Mouse (Mus musculus) gastrocnemius, postnatal 14 days (tissue): Measurements from ENCODE around the gene Pakap. TPM values are rescaled to one million over a fixed set of nuclear protein-coding genes. Genes with fewer than 3 reads are reported as not detected.

ENCODE experiments used
- DNase-seq: peaks from one replicate; pipeline ENCODE4 v3.0.0; 2021; ENCODE audit warnings: mixed read lengths
- intact Hi-C: fragments of 180-260 bp; cut with DNase I; formaldehyde crosslinking; loops from one replicate; pipeline ENCODE4 v1.15.1; 2025; ENCODE audit warnings: low total_unique reads
- total RNA-seq, 2 experiments: library from RNA; stranded (reverse); gene quantifications; 2 replicates each; pipeline ENCODE4 v1.2.3; 2021

The Pakap gene
- total RNA-seq, 2 experiments from 2014 or later = 8.8 to 10.9 TPM

GRCm38 (mm10) chr4:57815355-57815754, 247.4 kb downstream of the Pakap start:
- DNase-seq = no peak
- intact Hi-C loops = no loop called here

GRCm38 (mm10) chr4:57816146-57816545, 248.2 kb downstream of the Pakap start:
- intact Hi-C loops = no loop called here

DNA sequence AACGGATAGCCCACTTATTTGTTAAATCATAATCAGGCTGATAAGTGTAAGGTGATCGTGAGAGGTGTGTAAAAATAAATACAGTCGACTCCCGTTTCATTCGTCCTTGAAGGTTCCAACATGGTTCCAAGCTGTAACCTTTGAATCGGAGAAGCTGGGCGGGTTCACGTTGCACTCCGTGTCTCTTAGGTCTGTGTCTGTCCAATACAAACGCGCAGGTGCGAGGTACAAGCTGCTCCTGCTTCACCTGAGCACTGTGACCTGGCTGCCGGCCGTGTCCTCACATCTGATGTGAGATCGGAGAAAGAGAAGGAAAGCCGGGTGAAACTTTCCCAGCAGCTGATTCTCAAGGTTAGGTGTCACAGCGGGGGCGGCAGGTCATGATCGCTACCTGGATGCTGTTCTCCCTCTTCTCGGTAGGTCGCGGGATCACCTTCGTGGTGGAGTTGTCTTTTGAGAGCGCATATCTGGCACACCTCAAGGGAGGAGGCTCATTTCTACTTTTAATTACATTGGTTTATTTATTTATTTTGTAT, 252.9 kb downstream of the Pakap start:
- intact Hi-C loops = no loop called here
- no peak for DNase-seq

More at GRCm38 (mm10) chr4:57816146-57816545, 248.2 kb downstream of the Pakap start:
- no peak for DNase-seq

GRCm38 (mm10) chr4:57821556-57822356, 253.8 kb downstream of the Pakap start:
- intact Hi-C loops = no loop called here
- DNase-seq = no peak

- intact Hi-C loops = no loop called here
- DNase-seq = no peak
Measured at GRCm38 (mm10) chr4:57822641-57823040, 254.7 kb downstream of the Pakap start.

DNA sequence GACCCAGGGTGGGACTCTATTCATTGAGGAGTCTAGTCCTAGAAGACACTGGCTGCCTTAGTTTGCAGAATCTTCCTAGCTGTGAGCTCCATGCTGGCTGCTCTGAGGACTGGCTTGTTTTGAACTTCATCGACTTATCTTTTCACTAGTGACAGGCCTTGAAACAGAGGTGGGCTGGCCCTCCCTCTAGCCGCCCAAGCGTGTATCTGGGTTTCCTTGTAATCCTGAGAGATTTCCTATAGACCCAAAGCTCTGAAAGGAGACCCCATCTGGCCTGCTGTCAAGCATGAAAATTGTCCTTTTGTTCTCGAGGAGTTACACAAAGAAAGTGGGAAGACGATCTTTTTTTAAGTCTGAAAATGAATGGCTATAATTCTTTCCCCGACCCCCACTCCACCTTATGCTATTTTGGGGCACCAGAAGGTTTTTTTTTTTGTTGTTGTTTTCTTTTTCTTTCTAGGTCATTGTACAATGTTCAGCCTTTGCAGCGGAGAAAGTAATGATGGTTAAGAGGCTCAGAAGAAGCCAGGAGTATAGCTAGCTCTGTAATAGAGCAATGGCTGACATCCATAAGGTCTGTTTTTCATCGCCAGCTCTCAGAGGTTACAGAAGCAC, 256.8 kb downstream of the Pakap start:
- intact Hi-C loops = no loop called here
- no peak for DNase-seq

- intact Hi-C loops = no loop called here
Measured at GRCm38 (mm10) chr4:57826272-57826671, 258.3 kb downstream of the Pakap start.

GRCm38 (mm10) chr4:57829131-57829530, 261.2 kb downstream of the Pakap start:
- intact Hi-C loops = no loop called here
- no peak for DNase-seq

More at GRCm38 (mm10) chr4:57826272-57826671, 258.3 kb downstream of the Pakap start:
- DNase-seq = no peak

- intact Hi-C loops = no loop called here
- no peak for DNase-seq
Measured at GRCm38 (mm10) chr4:57829740-57830139, 261.8 kb downstream of the Pakap start.

DNA sequence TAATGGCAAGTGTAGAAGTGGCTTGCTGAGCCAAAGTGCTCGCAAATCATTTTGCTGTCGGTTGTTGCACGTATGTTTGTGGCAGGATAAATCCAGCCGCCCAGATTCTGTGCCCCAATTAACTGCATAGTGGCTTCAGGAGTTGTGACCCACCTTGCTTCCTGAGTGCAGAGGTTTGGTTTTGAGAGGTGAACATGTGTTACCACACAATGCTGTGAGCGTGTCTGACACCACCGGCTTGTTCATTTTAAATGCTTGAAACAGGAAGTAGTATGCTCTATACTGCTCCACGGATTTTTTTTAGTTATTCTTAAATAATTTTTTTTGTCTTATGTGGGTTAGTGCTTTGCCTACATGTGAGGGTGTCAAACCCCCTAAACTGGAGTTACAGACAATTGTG, 264.3 kb downstream of the Pakap start:
- DNase-seq = no peak
- intact Hi-C loops = no loop called here

GRCm38 (mm10) chr4:57833060-57833459, 265.1 kb downstream of the Pakap start:
- intact Hi-C loops = no loop called here
- no peak for DNase-seq

DNA sequence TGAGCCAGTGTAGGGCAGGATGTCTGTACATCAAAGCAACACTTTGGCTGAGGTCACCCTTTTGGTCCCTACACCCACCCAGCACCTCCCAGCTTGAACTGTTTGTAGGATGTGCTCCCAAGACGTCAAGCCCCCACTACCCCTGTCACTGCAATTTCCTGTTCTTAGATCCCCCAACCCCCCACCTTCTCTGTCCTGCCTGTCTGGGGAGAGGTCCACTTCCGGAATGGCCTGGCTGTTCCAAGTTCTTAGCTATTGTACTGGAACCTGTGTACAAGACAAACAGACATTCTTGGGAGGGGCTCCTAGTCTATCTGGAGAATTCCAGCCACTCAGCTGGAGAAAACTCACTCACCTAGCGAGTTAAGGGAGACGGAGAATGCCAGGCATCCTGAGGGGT, 266.2 kb downstream of the Pakap start:
- intact Hi-C loops = no loop called here
- DNase-seq = no peak

DNA sequence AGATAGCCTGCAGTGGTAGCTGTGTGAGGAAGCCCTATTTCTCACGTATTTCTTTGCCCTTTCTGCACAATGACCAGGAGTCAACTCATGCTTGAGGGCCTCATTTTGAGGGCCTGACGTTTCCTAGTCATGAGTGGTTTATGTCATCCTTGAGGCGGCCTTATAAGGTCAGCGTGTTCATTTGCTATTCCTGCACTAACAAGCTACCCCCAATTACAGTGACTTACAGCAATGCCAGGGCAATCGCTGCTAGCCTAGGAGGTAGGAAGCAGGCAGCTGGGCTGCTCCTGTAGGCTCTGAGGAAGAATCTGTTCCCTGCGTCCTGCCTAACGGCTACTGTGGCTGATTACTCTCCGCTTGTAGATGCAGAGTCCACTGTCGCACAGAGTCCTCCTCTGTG, 269.1 kb downstream of the Pakap start:
- intact Hi-C loops = no loop called here
- DNase-seq = no peak

DNA sequence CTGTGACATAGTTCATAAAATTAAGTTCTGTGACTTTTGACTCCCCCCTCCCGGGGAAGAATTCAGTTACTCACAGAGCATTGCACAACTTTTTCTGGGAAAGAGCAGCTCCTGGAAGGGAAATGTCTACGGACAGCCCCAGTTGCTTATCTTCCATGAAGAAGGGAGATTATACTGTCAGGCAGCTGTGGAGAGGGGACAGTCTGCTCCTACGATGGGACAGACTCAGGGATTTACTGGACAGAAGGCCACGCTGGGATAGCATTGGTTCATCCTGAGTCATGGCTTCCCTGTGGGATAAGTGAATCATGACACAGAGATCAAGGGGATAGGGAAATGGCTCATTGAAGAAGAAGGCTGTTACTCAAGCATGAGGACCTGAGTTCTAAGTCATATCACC, 271.4 kb downstream of the Pakap start:
- DNase-seq = no peak
- intact Hi-C loops = no loop called here

GRCm38 (mm10) chr4:57841911-57842310, 273.9 kb downstream of the Pakap start:
- no peak for DNase-seq
- intact Hi-C loops = no loop called here

- no peak for DNase-seq
- intact Hi-C loops = no loop called here
Measured at GRCm38 (mm10) chr4:57842472-57843305, 274.7 kb downstream of the Pakap start.

DNA sequence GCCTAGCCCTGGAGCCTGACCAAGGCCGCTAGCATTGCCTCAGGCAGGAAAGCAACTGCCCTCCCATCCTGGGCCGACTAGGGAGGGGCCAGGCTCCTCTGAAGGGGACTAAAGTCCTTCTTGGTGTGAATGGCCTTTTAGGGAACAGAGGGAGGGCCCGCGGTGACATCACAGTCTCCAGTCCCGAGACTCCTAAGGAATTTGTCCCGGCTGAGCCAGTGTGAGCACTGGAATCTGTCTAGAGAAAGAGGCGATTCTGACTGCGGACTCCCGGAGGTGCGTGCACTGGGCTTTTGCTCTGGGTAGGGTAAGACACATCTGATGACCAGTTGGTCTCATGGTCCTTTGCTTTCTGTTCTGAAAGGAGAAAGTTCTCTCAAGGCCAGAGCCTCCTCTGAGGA, 277.1 kb downstream of the Pakap start:
- peak; percentile 84 for DNase-seq
- intact Hi-C loops = no loop called here

DNA sequence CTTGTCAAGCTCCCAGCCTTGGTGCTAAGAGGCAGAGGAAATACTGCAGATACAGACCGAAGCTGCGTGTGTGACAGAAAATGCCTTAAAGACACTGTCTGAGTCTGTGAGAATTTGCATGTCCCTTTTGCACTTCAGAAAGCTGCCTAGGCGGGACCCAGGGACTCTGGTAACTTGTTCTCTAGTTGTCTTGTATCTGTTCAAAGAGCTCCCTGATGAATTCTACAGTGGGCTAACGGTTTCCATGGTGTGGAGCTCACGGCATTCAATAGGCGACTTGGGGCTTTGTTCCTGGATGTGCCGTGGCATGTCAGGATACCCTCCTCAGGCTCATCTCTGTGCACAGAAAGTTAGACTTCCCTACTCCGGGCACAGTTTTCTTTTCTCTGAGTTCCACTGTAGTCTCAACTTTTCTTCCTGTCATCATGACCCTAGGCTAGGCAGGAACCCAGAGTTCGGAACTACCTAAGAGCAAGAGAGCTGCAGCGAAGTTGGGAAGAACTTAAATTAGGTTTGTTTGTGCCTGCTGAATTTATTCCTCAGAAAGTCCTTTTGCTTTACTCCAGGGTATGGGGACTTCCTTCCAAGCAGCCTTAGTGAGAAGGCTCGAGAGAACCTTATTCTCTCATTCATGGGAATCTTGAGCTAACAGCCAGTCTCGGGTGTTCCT, 277.7 kb downstream of the Pakap start:
- intact Hi-C loops = no loop called here
- DNase-seq = no peak

DNA sequence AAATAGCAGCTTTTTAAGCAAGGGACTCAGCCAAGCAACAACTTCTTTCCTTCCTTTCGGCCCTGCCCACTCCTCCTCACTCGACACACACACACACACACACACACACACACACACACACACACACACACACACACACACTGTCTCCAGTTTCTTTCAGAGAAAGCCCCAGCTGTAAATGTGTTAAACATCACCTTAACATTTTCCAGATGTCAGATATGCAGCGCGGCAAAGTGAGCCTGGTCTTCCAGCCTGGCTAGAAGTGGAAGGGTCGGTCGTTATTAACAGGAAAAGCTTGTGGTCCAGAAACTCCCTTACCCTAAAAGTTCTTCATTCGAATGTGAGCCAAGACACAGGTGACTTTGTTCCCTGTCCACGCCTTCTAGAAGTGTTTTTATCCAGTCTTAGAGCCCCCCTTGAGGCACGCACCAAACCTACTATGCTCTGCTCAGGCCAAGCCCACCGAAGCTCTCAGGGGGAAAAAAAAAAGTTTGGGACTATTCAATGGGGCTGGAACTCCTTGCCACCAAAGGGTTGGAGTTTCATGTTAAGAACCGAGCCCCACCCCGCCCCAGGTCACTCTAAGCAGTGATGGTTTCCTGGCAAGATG, 278.5 kb downstream of the Pakap start:
- DNase-seq = no peak
- intact Hi-C loops = no loop called here
